ENCODE assay signal across 9 mouse cellular contexts in the genomic region with DNA sequence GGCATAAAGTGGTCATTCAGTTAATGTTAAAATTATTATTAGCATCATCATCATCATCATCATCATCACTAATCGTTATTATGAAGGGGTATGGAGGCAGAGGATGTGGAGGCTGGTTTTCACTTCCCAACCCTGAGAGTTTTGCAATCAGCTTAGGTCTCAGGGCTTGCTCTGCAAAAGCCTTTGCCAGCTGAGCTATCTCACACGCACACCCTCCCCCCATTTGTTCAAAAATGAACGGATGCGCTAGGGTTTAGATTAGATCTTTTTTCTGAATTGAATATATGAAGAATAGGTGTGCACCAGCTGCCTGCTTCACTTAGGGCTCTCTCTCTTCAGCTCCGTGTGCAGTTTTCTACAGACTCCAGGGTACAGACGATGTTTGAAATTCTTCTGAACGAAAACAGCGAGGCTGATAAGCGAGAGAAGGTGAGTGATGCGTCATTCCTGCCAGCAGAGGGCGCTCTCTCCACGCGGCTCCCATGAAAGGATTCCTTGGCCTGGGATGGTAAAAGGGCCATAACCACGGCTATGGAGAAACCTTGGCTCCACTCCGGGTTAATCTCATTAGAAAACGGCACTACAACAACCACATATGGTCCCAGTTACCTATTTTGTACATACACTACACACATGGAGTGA. TPM values are rescaled to one million over a fixed set of nuclear protein-coding genes. Genes with fewer than 3 reads are reported as not detected.
A peak's percentile ranks its signal among the peaks of the same experiment; 100 is the strongest.
DNase-seq lines count a peak whose midpoint lies in the region; ATAC-seq and TF ChIP-seq lines count a peak whose summit lies in the region.
"Had no signal": no experiment of that assay in that cellular context is flagged by ENCODE, and none has a peak within 500 bp of the region (broad histone marks: within the 10 kb centered on the region; RNA-seq: fewer than 3 reads in every experiment).

No protein-coding gene starts in this region.

- TF ChIP-seq POLR2A in bone marrow, adult 2 months (IDR thresholded peaks at IDR 0.05; ENCODE audit: borderline replicate concordance, control insufficient read depth, low read depth, low read length) = no peak

- H3K27ac ChIP-seq in bone marrow, adult 2 months (ENCODE audit: control insufficient read depth, insufficient read depth, low read depth, low read length, poor library complexity) = no peak overlapping the region
- H3K27ac ChIP-seq in embryonic facial prominence, embryonic 15.5 days (replicated peaks) = no peak overlapping the region
- 0 out of 4 replicates have a peak overlapping the region, but pooled peaks of 1 of the 2 experiments have one; percentile 10 for H3K27ac ChIP-seq in heart, embryonic 14.5 days (replicated peaks in 1 of 2; ENCODE audit: control insufficient read depth in 1 of 2, insufficient read depth in 1 of 2, low read depth in 2 of 2, low read length in 2 of 2)
- H3K27ac ChIP-seq in kidney, postnatal 0 days = no peak overlapping the region
- H3K27ac ChIP-seq in liver, embryonic 13.5 days = no peak overlapping the region
- no peak overlapping the region for H3K27ac ChIP-seq in stomach, postnatal 0 days (replicated peaks)

- TF ChIP-seq EP300 in stomach, postnatal 0 days (optimal IDR thresholded peaks at IDR 0.05) = no peak

- no peak overlapping the region for H3K4me3 ChIP-seq in bone marrow, adult 2 months (replicated peaks; ENCODE audit: control insufficient read depth, low read depth, low read length)
- H3K4me3 ChIP-seq in embryonic facial prominence, embryonic 15.5 days (replicated peaks) = no peak overlapping the region
- peak overlapping the region in 1 of 2 experiments; percentile 20; a peak in 1 of 4 replicates for H3K4me3 ChIP-seq in heart, embryonic 14.5 days (ENCODE audit: control insufficient read depth in 1 of 2, insufficient read depth in 1 of 2, low read depth in 1 of 2, low read length in 2 of 2)
- no peak overlapping the region for H3K4me3 ChIP-seq in kidney, postnatal 0 days (replicated peaks; ENCODE audit: low read depth, low read length)
- no peak overlapping the region for H3K4me3 ChIP-seq in liver, embryonic 13.5 days (replicated peaks)
- H3K4me3 ChIP-seq in stomach, postnatal 0 days (ENCODE audit: low read depth, low read length) = no peak overlapping the region

- ATAC-seq in embryonic facial prominence, embryonic 15.5 days (ENCODE audit: insufficient number of reproducible peaks, low FRiP score, low TSS enrichment, low read depth) = no peak
- ATAC-seq in heart, embryonic 14.5 days (ENCODE audit: insufficient number of reproducible peaks, insufficient read depth, low FRiP score, low read depth) = no peak
- no peak for ATAC-seq in kidney, postnatal 0 days (replicated peaks; ENCODE audit: low FRiP score, low read depth)
- 0 out of 2 replicates have a peak, but pooled peaks have one; percentile 18 for ATAC-seq in liver, embryonic 13.5 days (ENCODE audit: low read depth)
- no peak for ATAC-seq in stomach, postnatal 0 days (ENCODE audit: low FRiP score, low TSS enrichment)

- H3K4me2 ChIP-seq in embryonic facial prominence, embryonic 15.5 days (replicated peaks) = peak overlapping the region; percentile 29; the same call in 1 of the 2 replicates
- H3K4me2 ChIP-seq in heart, embryonic 14.5 days (ENCODE audit: low read length) = peak overlapping the region; percentile 85
- H3K4me2 ChIP-seq in kidney, postnatal 0 days (ENCODE audit: low read length) = peak overlapping the region; percentile 30; the same call in 1 of the 2 replicates
- peak overlapping the region; percentile 41 for H3K4me2 ChIP-seq in liver, embryonic 13.5 days
- H3K4me2 ChIP-seq in stomach, postnatal 0 days (replicated peaks; ENCODE audit: low read depth) = peak overlapping the region; percentile 42

- WGBS in bone marrow, adult 2 months = 5% methylated on average over 16 of the region's 16 CpGs
- WGBS in embryonic facial prominence, embryonic 15.5 days = 10% methylated on average over 16 of the region's 16 CpGs
- WGBS in heart, embryonic 14.5 days = 6% methylated on average over 16 of the region's 16 CpGs
- 9% methylated on average over 16 of the region's 16 CpGs for WGBS in kidney, postnatal 0 days
- 8% methylated on average over 16 of the region's 16 CpGs for WGBS in liver, embryonic 13.5 days (ENCODE audit: insufficient replicate concordance)
- 6% methylated on average over 16 of the region's 16 CpGs for WGBS in stomach, postnatal 0 days

- no peaks in the 10 kb centered on the region for H3K36me3 ChIP-seq in embryonic facial prominence, embryonic 15.5 days
- peaks cover 48% of the 10 kb centered on the region for H3K36me3 ChIP-seq in heart, embryonic 14.5 days (ENCODE audit: control insufficient read depth, insufficient read depth, low read length)
- H3K36me3 ChIP-seq in kidney, postnatal 0 days (ENCODE audit: insufficient read depth, low read length) = no peaks in the 10 kb centered on the region
- H3K36me3 ChIP-seq in liver, embryonic 13.5 days = no peaks in the 10 kb centered on the region
- no peaks in the 10 kb centered on the region for H3K36me3 ChIP-seq in stomach, postnatal 0 days (ENCODE audit: control insufficient read depth, insufficient read depth, low read length)

- no peak overlapping the region for H3K9ac ChIP-seq in embryonic facial prominence, embryonic 15.5 days
- H3K9ac ChIP-seq in heart, embryonic 14.5 days (ENCODE audit: low read length) = no peak overlapping the region
- H3K9ac ChIP-seq in kidney, postnatal 0 days (ENCODE audit: low read depth, low read length) = no peak overlapping the region
- no peak overlapping the region for H3K9ac ChIP-seq in liver, embryonic 13.5 days
- H3K9ac ChIP-seq in stomach, postnatal 0 days (ENCODE audit: low read length) = no peak overlapping the region

- H3K9me3 ChIP-seq in embryonic facial prominence, embryonic 15.5 days (replicated peaks) = no peaks in the 10 kb centered on the region
- no peaks in the 10 kb centered on the region for H3K9me3 ChIP-seq in heart, embryonic 14.5 days (ENCODE audit: control insufficient read depth, low read length)
- H3K9me3 ChIP-seq in kidney, postnatal 0 days (replicated peaks; ENCODE audit: low read length) = no peaks in the 10 kb centered on the region
- H3K9me3 ChIP-seq in liver, embryonic 13.5 days (replicated peaks) = no peaks in the 10 kb centered on the region
- no peaks in the 10 kb centered on the region for H3K9me3 ChIP-seq in stomach, postnatal 0 days (ENCODE audit: control insufficient read depth, low read length)

- DNase-seq in CD4-positive, CD25-positive, alpha-beta regulatory T cell, adult 2 months (ENCODE audit: low read depth, low spot score) = peak; percentile 91
- DNase-seq in kidney, postnatal 0 days (ENCODE audit: low spot score) = peak; percentile 86
- DNase-seq in liver, embryonic 13.5 days = peak; percentile 43
- peak; percentile 88 for DNase-seq in neural tube, embryonic 10.5 days (ENCODE audit: extremely low spot score, low spot score)
- DNase-seq in stomach, postnatal 0 days (ENCODE audit: low spot score) = peak; percentile 80

- H3K27me3 ChIP-seq in embryonic facial prominence, embryonic 15.5 days = peaks cover 9% of the 10 kb centered on the region
- H3K27me3 ChIP-seq in heart, embryonic 14.5 days (ENCODE audit: control insufficient read depth, insufficient read depth, low read length) = no peaks in the 10 kb centered on the region
- H3K27me3 ChIP-seq in kidney, postnatal 0 days (ENCODE audit: insufficient read depth, low read length) = no peaks in the 10 kb centered on the region
- H3K27me3 ChIP-seq in liver, embryonic 13.5 days = peaks cover 39% of the 10 kb centered on the region
- no peaks in the 10 kb centered on the region for H3K27me3 ChIP-seq in stomach, postnatal 0 days (ENCODE audit: control insufficient read depth, insufficient read depth, low read length)

- H3K4me1 ChIP-seq in bone marrow, adult 2 months (ENCODE audit: control insufficient read depth, insufficient read depth, low read length) = no peaks in the 10 kb centered on the region
- H3K4me1 ChIP-seq in embryonic facial prominence, embryonic 15.5 days = no peaks in the 10 kb centered on the region
- H3K4me1 ChIP-seq in heart, embryonic 14.5 days (ENCODE audit: control insufficient read depth in 2 of 2, insufficient read depth in 2 of 2, low read length in 2 of 2) = peaks cover 15 to 39% of the 10 kb centered on the region in 2 experiments
- no peaks in the 10 kb centered on the region for H3K4me1 ChIP-seq in kidney, postnatal 0 days (replicated peaks; ENCODE audit: insufficient read depth, low read length)
- no peaks in the 10 kb centered on the region; the same call in 1 of the 2 replicates for H3K4me1 ChIP-seq in liver, embryonic 13.5 days (replicated peaks)
- H3K4me1 ChIP-seq in stomach, postnatal 0 days (replicated peaks; ENCODE audit: control insufficient read depth, insufficient read depth) = no peaks in the 10 kb centered on the region

- TF ChIP-seq CTCF in bone marrow, adult 2 months (IDR thresholded peaks at IDR 0.05; ENCODE audit: control insufficient read depth, insufficient read depth, low read length) = peak; percentile 99
- peak; percentile 99 for TF ChIP-seq CTCF in kidney, postnatal 0 days (IDR thresholded peaks at IDR 0.05; ENCODE audit: low read depth)
- peak; percentile 99 for TF ChIP-seq CTCF in stomach, postnatal 0 days (IDR thresholded peaks at IDR 0.05; ENCODE audit: low read depth)

RNA-seq across cellular contexts. Expression of a gene that starts 4.5 kb away (rescaled TPM):
- polyA plus RNA-seq in bone marrow, adult 2 months (2011; ENCODE audit: insufficient read depth, insufficient read length, low replicate concordance, missing spikeins) = 2.4 and 2.5 TPM in 2 replicates
- 18.9 and 28.4 TPM in 2 replicates for polyA plus RNA-seq in embryonic facial prominence, embryonic 15.5 days (2015; fragmentation: Nextera tagmentation; extraction: Ambion mirVana)
- polyA plus RNA-seq in heart, embryonic 14.5 days (2014; fragmentation: Nextera tagmentation; extraction: Ambion mirVana) = 206 and 211 TPM in 2 replicates
- 6.1 and 7.1 TPM in 2 replicates for polyA plus RNA-seq in kidney, postnatal 0 days (2015; fragmentation: Nextera tagmentation; extraction: Ambion mirVana)
- polyA plus RNA-seq in liver, embryonic 13.5 days (2015; fragmentation: Nextera tagmentation; extraction: Ambion mirVana) = 0.75 and 1.1 TPM in 2 replicates
- polyA plus RNA-seq in stomach, postnatal 0 days (2015; fragmentation: Nextera tagmentation; extraction: Ambion mirVana) = 0.99 and 1.2 TPM in 2 replicates

RNA-seq across cellular contexts. Expression of a gene that starts 6.6 kb away (rescaled TPM):
- 24.9 and 33.6 TPM in 2 replicates for polyA plus RNA-seq in bone marrow, adult 2 months (2011; ENCODE audit: insufficient read depth, insufficient read length, low replicate concordance, missing spikeins)
- polyA plus RNA-seq in embryonic facial prominence, embryonic 15.5 days (2015; fragmentation: Nextera tagmentation; extraction: Ambion mirVana) = 35.2 and 38.4 TPM in 2 replicates
- polyA plus RNA-seq in heart, embryonic 14.5 days (2014; fragmentation: Nextera tagmentation; extraction: Ambion mirVana) = 18.8 and 19.0 TPM in 2 replicates
- polyA plus RNA-seq in kidney, postnatal 0 days (2015; fragmentation: Nextera tagmentation; extraction: Ambion mirVana) = 23.7 and 24.0 TPM in 2 replicates
- 21.3 and 24.3 TPM in 2 replicates for polyA plus RNA-seq in liver, embryonic 13.5 days (2015; fragmentation: Nextera tagmentation; extraction: Ambion mirVana)
- 15.3 and 16.8 TPM in 2 replicates for polyA plus RNA-seq in stomach, postnatal 0 days (2015; fragmentation: Nextera tagmentation; extraction: Ambion mirVana)

RNA-seq across cellular contexts. Expression of a gene that starts 22.9 kb away (rescaled TPM):
- not detected in 2 replicates for polyA plus RNA-seq in bone marrow, adult 2 months (2011; ENCODE audit: insufficient read depth, insufficient read length, low replicate concordance, missing spikeins)
- 0.39 and 0.51 TPM in 2 replicates for polyA plus RNA-seq in embryonic facial prominence, embryonic 15.5 days (2015; fragmentation: Nextera tagmentation; extraction: Ambion mirVana)
- 0.09 and 0.35 TPM in 2 replicates for polyA plus RNA-seq in heart, embryonic 14.5 days (2014; fragmentation: Nextera tagmentation; extraction: Ambion mirVana)
- 0.55 and 0.60 TPM in 2 replicates for polyA plus RNA-seq in kidney, postnatal 0 days (2015; fragmentation: Nextera tagmentation; extraction: Ambion mirVana)
- polyA plus RNA-seq in liver, embryonic 13.5 days (2015; fragmentation: Nextera tagmentation; extraction: Ambion mirVana) = 0.05 and 0.08 TPM in 2 replicates
- polyA plus RNA-seq in stomach, postnatal 0 days (2015; fragmentation: Nextera tagmentation; extraction: Ambion mirVana) = 0.08 TPM in 1 of 2 replicates, not detected in the other
- polyA plus RNA-seq: frontal cortex, adult 2 months had no signal

RNA-seq across cellular contexts. Expression of a gene that starts 24.4 kb away (rescaled TPM):
- polyA plus RNA-seq in bone marrow, adult 2 months (2011; ENCODE audit: insufficient read depth, insufficient read length, low replicate concordance, missing spikeins) = 4.4 and 9.8 TPM in 2 replicates
- polyA plus RNA-seq in embryonic facial prominence, embryonic 15.5 days (2015; fragmentation: Nextera tagmentation; extraction: Ambion mirVana) = 14.3 and 14.9 TPM in 2 replicates
- polyA plus RNA-seq in heart, embryonic 14.5 days (2014; fragmentation: Nextera tagmentation; extraction: Ambion mirVana) = 15.0 and 15.8 TPM in 2 replicates
- 10.6 and 11.7 TPM in 2 replicates for polyA plus RNA-seq in kidney, postnatal 0 days (2015; fragmentation: Nextera tagmentation; extraction: Ambion mirVana)
- polyA plus RNA-seq in liver, embryonic 13.5 days (2015; fragmentation: Nextera tagmentation; extraction: Ambion mirVana) = 6.8 and 8.0 TPM in 2 replicates
- polyA plus RNA-seq in stomach, postnatal 0 days (2015; fragmentation: Nextera tagmentation; extraction: Ambion mirVana) = 8.3 and 9.7 TPM in 2 replicates

RNA-seq across cellular contexts. Expression of a gene that starts 36.3 kb away (rescaled TPM):
- 13.2 and 17.1 TPM in 2 replicates for polyA plus RNA-seq in bone marrow, adult 2 months (2011; ENCODE audit: insufficient read depth, insufficient read length, low replicate concordance, missing spikeins)
- polyA plus RNA-seq in embryonic facial prominence, embryonic 15.5 days (2015; fragmentation: Nextera tagmentation; extraction: Ambion mirVana) = 2.6 and 2.7 TPM in 2 replicates
- polyA plus RNA-seq in heart, embryonic 14.5 days (2014; fragmentation: Nextera tagmentation; extraction: Ambion mirVana) = 6.2 and 6.8 TPM in 2 replicates
- 19.5 and 21.1 TPM in 2 replicates for polyA plus RNA-seq in kidney, postnatal 0 days (2015; fragmentation: Nextera tagmentation; extraction: Ambion mirVana)
- polyA plus RNA-seq in liver, embryonic 13.5 days (2015; fragmentation: Nextera tagmentation; extraction: Ambion mirVana) = 0.68 and 1.4 TPM in 2 replicates
- polyA plus RNA-seq in stomach, postnatal 0 days (2015; fragmentation: Nextera tagmentation; extraction: Ambion mirVana) = 2.6 TPM in 2 replicates

Comparison
In these comparisons a context has a peak if more than half of its experiments do, and no peak if none do; other contexts are left out.
1. H3K4me2 ChIP-seq: peak in every context shown above with its lines; median percentile 85 in heart, embryonic 14.5 days; 42 in stomach, postnatal 0 days; 41 in liver, embryonic 13.5 days; 30 in kidney, postnatal 0 days; 29 in embryonic facial prominence, embryonic 15.5 days.